Mouse (Mus musculus) neural tube, embryonic 11.5 days (tissue): ENCODE data around the gene Nrde2. TPM values are rescaled to one million over a fixed set of nuclear protein-coding genes. Genes with fewer than 3 reads are reported as not detected.
A peak's percentile ranks its signal among the peaks of the same experiment; 100 is the strongest.

Experiments
- ATAC-seq: fragments of 200-750 bp; cut with Nextera tagmentation; 2 replicates; pipeline ENCODE4 v1.8.0; 2017; ENCODE audit warnings: moderate number of reproducible peaks, mild to moderate bottlenecking, moderate TSS enrichment, moderate library complexity; ENCODE audit not compliant: insufficient read depth, low FRiP score, low TSS enrichment
- DNase-seq: peaks from one replicate; pipeline ENCODE4 v3.0.0-alpha.2; 2015; ENCODE audit warnings: low spot score
- H3K27ac ChIP-seq: fragments of 300-500 bp; sonication (generic); 2 replicates; pipeline ENCODE4 v1.5.1; 2014; ENCODE audit warnings: low read depth, mild to moderate bottlenecking, low read length
- H3K27me3 ChIP-seq: fragments of 300-500 bp; sonication (generic); 2 replicates; pipeline ENCODE4 v1.6.1; 2014; ENCODE audit warnings: mild to moderate bottlenecking, low read length, mixed read lengths; ENCODE audit not compliant: control insufficient read depth, insufficient read depth
- H3K36me3 ChIP-seq: fragments of 300-500 bp; sonication (generic); 2 replicates; pipeline ENCODE4 v1.6.1; 2014; ENCODE audit warnings: mild to moderate bottlenecking, low read length, moderate library complexity, mixed read lengths; ENCODE audit not compliant: control insufficient read depth, insufficient read depth
- H3K4me1 ChIP-seq: fragments of 300-500 bp; sonication (generic); 2 replicates; pipeline ENCODE4 v1.6.1; 2014; ENCODE audit warnings: low read length, mixed read lengths; ENCODE audit not compliant: control insufficient read depth, insufficient read depth
- H3K4me2 ChIP-seq: fragments of 300-500 bp; sonication (generic); 2 replicates; pipeline ENCODE4 v1.6.1; 2014; ENCODE audit warnings: low read depth, mild to moderate bottlenecking, moderate library complexity
- H3K4me3 ChIP-seq: fragments of 300-500 bp; sonication (generic); 2 replicates; pipeline ENCODE4 v1.5.1; 2014; ENCODE audit warnings: low read depth, low read length
- H3K9ac ChIP-seq: fragments of 300-500 bp; sonication (generic); 2 replicates; pipeline ENCODE4 v1.6.1; 2014; ENCODE audit warnings: mild to moderate bottlenecking, low read length
- H3K9me3 ChIP-seq: fragments of 300-500 bp; sonication (generic); 2 replicates; pipeline ENCODE4 v1.6.1; 2016; ENCODE audit warnings: low read length; ENCODE audit not compliant: control insufficient read depth
- WGBS: fragments of 180-500 bp; shearing (Covaris S2); extraction: QIAGEN DNeasy Blood & Tissue Kit; methylation state at CpG from one replicate; pipeline ENCODE4 v1.1.7; 2014; 5-methylcytosine and 5-hydroxymethylcytosine counted together
- polyA plus RNA-seq: library from polyadenylated mRNA; unstranded; fragments of >200 nt; fragmentation: Nextera tagmentation; extraction: Ambion mirVana; gene quantifications from 2 replicates; pipeline ENCODE4 v1.2.1, GENCODE M21; 2014

Nrde2 gene
- polyA plus RNA-seq, 1 experiment from 2014 or later: 13.6 TPM

GRCm38 (mm10) chr12:100104530-100104929 lies 54.9 kb downstream of the Nrde2 start:
- ATAC-seq (no peak), DNase-seq (peak; percentile 3)
- Histone ChIP-seq H3K4me2 (no peak overlapping the region), H3K9ac (no peak overlapping the region), H3K27ac (no peak overlapping the region), H3K36me3 (no peaks in the 10 kb centered on the region), H3K27me3 (no peaks in the 10 kb centered on the region), H3K4me1 (no peaks in the 10 kb centered on the region), H3K9me3 (no peaks in the 10 kb centered on the region), H3K4me3 (no peak overlapping the region)
- 89% methylated on average over 5 of the region's 5 CpGs for WGBS

- no peaks in the 10 kb centered on the region for H3K9me3 ChIP-seq
- H3K27me3 ChIP-seq: no peaks in the 10 kb centered on the region
- H3K4me3 ChIP-seq: no peak overlapping the region
- no peak for ATAC-seq
- H3K9ac ChIP-seq: no peak overlapping the region
- DNase-seq: peak; percentile 4
- no peak overlapping the region for H3K4me2 ChIP-seq
- H3K27ac ChIP-seq: no peak overlapping the region
- H3K4me1 ChIP-seq: no peaks in the 10 kb centered on the region
- WGBS: 79% methylated on average over 3 of the region's 3 CpGs
- H3K36me3 ChIP-seq: no peaks in the 10 kb centered on the region
Observed at GRCm38 (mm10) chr12:100101651-100102050, 57.8 kb downstream of the Nrde2 start.

GRCm38 (mm10) chr12:100100707-100101030 lies 58.8 kb downstream of the Nrde2 start:
- Histone ChIP-seq H3K27me3 (no peaks in the 10 kb centered on the region), H3K9me3 (no peaks in the 10 kb centered on the region), H3K36me3 (no peaks in the 10 kb centered on the region), H3K4me3 (no peak overlapping the region), H3K4me1 (no peaks in the 10 kb centered on the region), H3K4me2 (no peak overlapping the region), H3K27ac (no peak overlapping the region), H3K9ac (no peak overlapping the region)
- DNase-seq: peak; percentile 22
- WGBS: 72% methylated on average over 3 of the region's 3 CpGs
- no peak for ATAC-seq

GRCm38 (mm10) chr12:100099971-100100706 lies 59.3 kb downstream of the Nrde2 start:
- Histone ChIP-seq H3K27ac (no peak overlapping the region), H3K9me3 (no peaks in the 10 kb centered on the region), H3K36me3 (no peaks in the 10 kb centered on the region), H3K4me1 (no peaks in the 10 kb centered on the region), H3K9ac (no peak overlapping the region; the same call in 1 of the 2 replicates), H3K27me3 (no peaks in the 10 kb centered on the region), H3K4me3 (no peak overlapping the region), H3K4me2 (no peak overlapping the region)
- WGBS: 70% methylated on average over 3 of the region's 3 CpGs
- DNase-seq (no peak), ATAC-seq (no peak)

GRCm38 (mm10) chr12:100093046-100093445 lies 66.4 kb downstream of the Nrde2 start:
- Histone ChIP-seq H3K9ac (no peak overlapping the region), H3K4me3 (no peak overlapping the region), H3K27ac (no peak overlapping the region), H3K27me3 (no peaks in the 10 kb centered on the region), H3K4me2 (no peak overlapping the region), H3K4me1 (no peaks in the 10 kb centered on the region), H3K9me3 (no peaks in the 10 kb centered on the region), H3K36me3 (no peaks in the 10 kb centered on the region)
- ATAC-seq (no peak), DNase-seq (no peak)
- 79% methylated on average over 11 of the region's 11 CpGs for WGBS

GRCm38 (mm10) chr12:100090750-100091149 lies 68.7 kb downstream of the Nrde2 start:
- H3K36me3 ChIP-seq: no peaks in the 10 kb centered on the region
- no peak overlapping the region for H3K9ac ChIP-seq
- H3K4me2 ChIP-seq: no peak overlapping the region
- no peaks in the 10 kb centered on the region for H3K27me3 ChIP-seq
- H3K27ac ChIP-seq: no peak overlapping the region
- no peak for ATAC-seq
- no peaks in the 10 kb centered on the region for H3K9me3 ChIP-seq
- H3K4me1 ChIP-seq: no peaks in the 10 kb centered on the region
- H3K4me3 ChIP-seq: no peak overlapping the region
- 89% methylated on average over 4 of the region's 4 CpGs for WGBS
- no peak for DNase-seq

- Histone ChIP-seq H3K9ac (no peak overlapping the region), H3K27me3 (no peaks in the 10 kb centered on the region), H3K36me3 (no peaks in the 10 kb centered on the region), H3K4me3 (no peak overlapping the region), H3K9me3 (no peaks in the 10 kb centered on the region), H3K4me1 (no peaks in the 10 kb centered on the region), H3K27ac (no peak overlapping the region), H3K4me2 (no peak overlapping the region)
- ATAC-seq (no peak), DNase-seq (no peak)
- WGBS: 92% methylated on average over 5 of the region's 5 CpGs
Observed at GRCm38 (mm10) chr12:100089265-100089664, 70.2 kb downstream of the Nrde2 start.

- Histone ChIP-seq H3K27ac (no peak overlapping the region), H3K4me1 (no peaks in the 10 kb centered on the region), H3K9me3 (no peaks in the 10 kb centered on the region), H3K36me3 (no peaks in the 10 kb centered on the region), H3K27me3 (no peaks in the 10 kb centered on the region), H3K9ac (no peak overlapping the region), H3K4me3 (no peak overlapping the region), H3K4me2 (no peak overlapping the region)
- ATAC-seq: no peak
- 89% methylated on average over 3 of the region's 3 CpGs for WGBS
- DNase-seq: no peak
Observed at GRCm38 (mm10) chr12:100088026-100088425, 71.4 kb downstream of the Nrde2 start.

GRCm38 (mm10) chr12:100079636-100080286 lies 79.7 kb downstream of the Nrde2 start:
- Histone ChIP-seq H3K9me3 (no peaks in the 10 kb centered on the region), H3K27ac (no peak overlapping the region), H3K4me1 (no peaks in the 10 kb centered on the region), H3K36me3 (no peaks in the 10 kb centered on the region), H3K9ac (no peak overlapping the region), H3K4me3 (no peak overlapping the region), H3K27me3 (no peaks in the 10 kb centered on the region), H3K4me2 (no peak overlapping the region)
- ATAC-seq (no peak), DNase-seq (no peak)
- WGBS: 81% methylated on average over 8 of the region's 8 CpGs
